Comparison of ENCODE assay signal across 8 mouse cellular contexts in the genomic region with DNA sequence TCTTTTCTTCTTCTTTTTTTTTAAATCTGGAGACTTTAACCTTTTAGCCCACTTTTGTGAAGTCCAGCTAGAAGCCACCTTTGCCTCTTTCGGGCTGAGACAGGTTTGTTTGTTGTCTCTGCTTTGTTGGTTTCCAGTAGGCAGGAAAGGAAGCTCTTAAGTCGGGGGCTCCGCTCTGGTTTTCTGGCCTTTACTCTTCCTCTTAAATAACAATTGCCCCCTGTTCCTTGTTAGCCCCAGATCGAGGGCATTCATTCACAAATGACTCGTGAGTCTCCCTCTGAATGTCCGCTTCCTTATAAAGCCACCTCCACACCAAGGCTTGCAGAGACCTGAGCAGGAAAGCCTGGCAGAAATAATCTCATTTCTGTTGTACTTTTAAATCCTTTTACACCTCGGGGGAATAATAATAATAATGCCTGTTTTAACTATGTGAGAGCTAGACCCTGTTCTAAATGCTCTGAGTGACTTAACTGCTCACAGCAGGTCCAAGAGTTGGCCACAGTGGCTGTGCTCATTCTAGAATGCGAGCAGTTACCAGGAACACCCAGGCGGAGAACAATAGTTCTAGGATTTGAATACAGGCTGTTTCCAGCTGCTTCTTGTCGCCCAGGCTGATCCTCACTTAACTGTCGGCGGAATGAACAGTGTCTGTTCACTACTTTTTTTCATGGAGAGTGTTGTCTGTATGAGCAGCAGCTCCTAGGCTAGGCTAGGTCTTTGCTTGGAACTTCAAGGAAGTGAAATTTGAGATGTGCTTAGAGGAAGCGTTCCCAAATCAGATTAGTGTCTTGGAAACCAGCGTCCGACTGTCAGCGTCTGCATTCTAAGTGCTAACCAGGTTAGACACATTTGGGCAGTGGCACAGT. TPM values are rescaled to one million over a fixed set of nuclear protein-coding genes. Genes with fewer than 3 reads are reported as not detected.
DNase-seq lines count a peak whose midpoint lies in the region; ATAC-seq and TF ChIP-seq lines count a peak whose summit lies in the region.

No protein-coding gene starts in this region.

- no peaks in the 10 kb centered on the region for H3K9me3 ChIP-seq in embryonic facial prominence, embryonic 15.5 days (replicated peaks)
- H3K9me3 ChIP-seq in hindbrain, embryonic 16.5 days (ENCODE audit: control insufficient read depth, low read length), result no peaks in the 10 kb centered on the region
- H3K9me3 ChIP-seq in lung, embryonic 14.5 days (ENCODE audit: low read depth, low read length), result no peaks in the 10 kb centered on the region

- no peak for TF ChIP-seq CTCF in liver, adult 2 months (IDR thresholded peaks at IDR 0.05; ENCODE audit: low read depth, low read length)
- no peak for TF ChIP-seq CTCF in lung, embryonic 14.5 days (IDR thresholded peaks at IDR 0.05; ENCODE audit: low read depth)

- H3K4me1 ChIP-seq in liver, adult 2 months (ENCODE audit: control insufficient read depth, insufficient read depth, low read length), result peaks cover 8% of the 10 kb centered on the region
- peaks cover 35% of the 10 kb centered on the region for H3K4me1 ChIP-seq in embryonic facial prominence, embryonic 15.5 days
- H3K4me1 ChIP-seq in hindbrain, embryonic 16.5 days (ENCODE audit: control insufficient read depth, insufficient read depth, low read depth, low read length), result peaks cover 9% of the 10 kb centered on the region
- H3K4me1 ChIP-seq in lung, embryonic 14.5 days (ENCODE audit: insufficient read depth), result peaks cover 11% of the 10 kb centered on the region

- no peak for ATAC-seq in embryonic facial prominence, embryonic 15.5 days (ENCODE audit: insufficient number of reproducible peaks, low FRiP score, low TSS enrichment, low read depth)
- ATAC-seq in hindbrain, embryonic 16.5 days, result no peak
- ATAC-seq in lung, embryonic 14.5 days (ENCODE audit: insufficient read depth), result no peak

- 0 out of 2 replicates have a peak overlapping the region, but pooled peaks have one; percentile 34 for H3K27ac ChIP-seq in liver, adult 2 months (replicated peaks; ENCODE audit: insufficient read depth, low read depth, low read length)
- H3K27ac ChIP-seq in embryonic facial prominence, embryonic 15.5 days (replicated peaks), result peak overlapping the region; percentile 100
- H3K27ac ChIP-seq in hindbrain, embryonic 16.5 days (ENCODE audit: low read depth, low read length), result peak overlapping the region; percentile 29; the same call in 1 of the 2 replicates
- H3K27ac ChIP-seq in lung, embryonic 14.5 days (ENCODE audit: low read depth), result peak overlapping the region; percentile 100

- H3K4me3 ChIP-seq in liver, adult 2 months (ENCODE audit: insufficient read depth, low read depth, low read length), result no peak overlapping the region; the same call in 1 of the 2 replicates
- H3K4me3 ChIP-seq in embryonic facial prominence, embryonic 15.5 days (replicated peaks), result peak overlapping the region; percentile 22
- no peak overlapping the region for H3K4me3 ChIP-seq in hindbrain, embryonic 16.5 days (ENCODE audit: low read length)
- peak overlapping the region; percentile 18 for H3K4me3 ChIP-seq in lung, embryonic 14.5 days (ENCODE audit: low read depth, low read length)

- no peaks in the 10 kb centered on the region for H3K36me3 ChIP-seq in liver, adult 2 months (ENCODE audit: control insufficient read depth, insufficient read depth, low read length)
- no peaks in the 10 kb centered on the region for H3K36me3 ChIP-seq in embryonic facial prominence, embryonic 15.5 days
- H3K36me3 ChIP-seq in hindbrain, embryonic 16.5 days (ENCODE audit: control insufficient read depth, insufficient read depth, low read length), result no peaks in the 10 kb centered on the region
- no peaks in the 10 kb centered on the region for H3K36me3 ChIP-seq in lung, embryonic 14.5 days (ENCODE audit: insufficient read depth)

- no peak for TF ChIP-seq POLR2A in liver, adult 2 months (IDR thresholded peaks at IDR 0.05; ENCODE audit: extremely low read depth, insufficient read depth, low read length)

- peak overlapping the region; percentile 59 for H3K4me2 ChIP-seq in embryonic facial prominence, embryonic 15.5 days (replicated peaks)
- peak overlapping the region; percentile 9; the same call in 1 of the 2 replicates for H3K4me2 ChIP-seq in hindbrain, embryonic 16.5 days (ENCODE audit: low read length)
- H3K4me2 ChIP-seq in lung, embryonic 14.5 days, result peak overlapping the region; percentile 74

- 38% methylated on average over 16 of the region's 16 CpGs for WGBS in liver, adult 2 months
- 13% methylated on average over 16 of the region's 16 CpGs for WGBS in embryonic facial prominence, embryonic 15.5 days
- 9% methylated on average over 16 of the region's 16 CpGs for WGBS in hindbrain, embryonic 16.5 days
- WGBS in lung, embryonic 14.5 days, result 11% methylated on average over 16 of the region's 16 CpGs

- peak; percentile 42 for DNase-seq in liver, adult 2 months (ENCODE audit: extremely low read depth, low read depth, low spot score)
- DNase-seq in liver, result no peak
- peak; percentile 73 for DNase-seq in lung, embryonic 14.5 days
- no peak for DNase-seq in adipocyte (ENCODE audit: low spot score)
- DNase-seq in c-Kit-positive CD71-positive TER-119-positive erythroid progenitor cells, embryonic 14.5 days (ENCODE audit: low spot score), result no peak
- DNase-seq in thymus, postnatal 14 days, result no peak

- peak overlapping the region; percentile 33; the same call in 1 of the 2 replicates for H3K9ac ChIP-seq in liver, adult 2 months (ENCODE audit: low read depth, low read length)
- no peak overlapping the region for H3K9ac ChIP-seq in embryonic facial prominence, embryonic 15.5 days
- H3K9ac ChIP-seq in hindbrain, embryonic 16.5 days (ENCODE audit: low read depth, low read length), result no peak overlapping the region
- peak overlapping the region; percentile 85 for H3K9ac ChIP-seq in lung, embryonic 14.5 days

- no peaks in the 10 kb centered on the region for H3K79me2 ChIP-seq in liver, adult 2 months (ENCODE audit: control insufficient read depth, insufficient read depth, low read length)

- H3K27me3 ChIP-seq in liver, adult 2 months (ENCODE audit: control insufficient read depth, insufficient read depth, low read length), result no peaks in the 10 kb centered on the region
- H3K27me3 ChIP-seq in embryonic facial prominence, embryonic 15.5 days, result no peaks in the 10 kb centered on the region
- H3K27me3 ChIP-seq in hindbrain, embryonic 16.5 days (replicated peaks; ENCODE audit: control insufficient read depth, insufficient read depth, low read length), result 0 out of 2 replicates have a peak, but pooled peaks cover 2% of the 10 kb centered on the region
- H3K27me3 ChIP-seq in lung, embryonic 14.5 days (ENCODE audit: insufficient read depth, low read length), result no peaks in the 10 kb centered on the region

RNA-seq across cellular contexts. Expression of a gene that starts 59.3 kb away (rescaled TPM):
- total RNA-seq in liver, adult 2 months (2014; rRNA removed), result 5.9 and 8.5 TPM in 2 replicates
- 21.9 and 25.2 TPM in 2 replicates for polyA plus RNA-seq in liver, adult 2 months (2012; rRNA removed)
- polyA plus RNA-seq in embryonic facial prominence, embryonic 15.5 days (2015; fragmentation: Nextera tagmentation; extraction: Ambion mirVana), result 26.8 and 29.2 TPM in 2 replicates
- 24.2 and 25.2 TPM in 2 replicates for polyA plus RNA-seq in hindbrain, embryonic 16.5 days (2015; fragmentation: Nextera tagmentation; extraction: Ambion mirVana)
- polyA plus RNA-seq in lung, embryonic 14.5 days (2014; fragmentation: Nextera tagmentation; extraction: Ambion mirVana), result 40.1 and 44.7 TPM in 2 replicates

Comparison
In these comparisons a context has a peak if more than half of its experiments do, and no peak if none do; other contexts are left out.
1. DNase-seq: peak in liver, adult 2 months (single experiment) and lung, embryonic 14.5 days (single experiment); none in liver (single experiment), adipocyte (single experiment), c-Kit-positive CD71-positive TER-119-positive erythroid progenitor cells, embryonic 14.5 days (single experiment) and thymus, postnatal 14 days (single experiment).
2. H3K27ac ChIP-seq: peak in every context shown above with its lines; median percentile 100 in embryonic facial prominence, embryonic 15.5 days; 100 in lung, embryonic 14.5 days; 34 in liver, adult 2 months; 29 in hindbrain, embryonic 16.5 days.
3. H3K4me3 ChIP-seq: peak in embryonic facial prominence, embryonic 15.5 days (single experiment) and lung, embryonic 14.5 days (single experiment); none in liver, adult 2 months (single experiment) and hindbrain, embryonic 16.5 days (single experiment).
4. H3K9ac ChIP-seq: peak in liver, adult 2 months (single experiment) and lung, embryonic 14.5 days (single experiment); none in embryonic facial prominence, embryonic 15.5 days (single experiment) and hindbrain, embryonic 16.5 days (single experiment).
5. H3K4me2 ChIP-seq: peak in every context shown above with its lines; median percentile 74 in lung, embryonic 14.5 days; 59 in embryonic facial prominence, embryonic 15.5 days; 9 in hindbrain, embryonic 16.5 days.